In the genomic region with DNA sequence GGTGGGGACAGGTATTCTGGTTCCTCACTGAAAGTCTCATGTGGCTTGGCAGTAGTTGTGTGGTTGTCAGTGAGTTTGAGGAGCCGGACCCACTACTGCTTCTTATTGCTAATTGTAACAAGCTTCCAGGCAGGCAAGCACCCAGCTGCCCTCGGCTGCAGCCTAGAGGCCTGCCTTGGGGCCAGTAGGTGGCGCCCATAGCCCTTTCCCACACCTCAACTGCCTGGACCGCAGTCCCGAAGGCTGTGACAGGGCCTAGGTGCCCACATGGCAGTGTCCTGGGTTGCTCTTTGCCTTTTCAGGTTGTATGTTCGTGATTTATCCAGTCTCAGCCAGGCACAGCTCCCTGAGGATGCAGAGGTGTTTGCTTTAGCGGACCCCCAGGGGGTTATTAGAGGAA, we compare ENCODE assay signal across 8 mouse cellular contexts. TPM values are rescaled to one million over a fixed set of nuclear protein-coding genes. Genes with fewer than 3 reads are reported as not detected.
DNase-seq lines count a peak whose midpoint lies in the region; ATAC-seq and TF ChIP-seq lines count a peak whose summit lies in the region.

No protein-coding gene starts in this region.

- ATAC-seq in erythroid progenitor cell, adult 5-6 weeks (replicated peaks; ENCODE audit: low FRiP score, poor library complexity, severe bottlenecking) = peak; percentile 68
- ATAC-seq in heart, embryonic 13.5 days (ENCODE audit: extremely low read depth, insufficient number of reproducible peaks, low FRiP score, low TSS enrichment) = peak; percentile 69; the same call in 1 of the 2 replicates
- ATAC-seq in kidney, embryonic 16.5 days (ENCODE audit: low FRiP score, low TSS enrichment) = peak; percentile 92

- TF ChIP-seq CTCF in bone marrow macrophage, adult 2 months (IDR thresholded peaks at IDR 0.05; ENCODE audit: low read depth, low read length) = 0 out of 2 replicates have a peak, but pooled peaks have one; percentile 32
- TF ChIP-seq CTCF in liver, adult 2 months (IDR thresholded peaks at IDR 0.05; ENCODE audit: low read depth, low read length) = peak; percentile 82

- H3K27me3 ChIP-seq in heart, embryonic 13.5 days (replicated peaks) = no peaks in the 10 kb centered on the region
- H3K27me3 ChIP-seq in kidney, embryonic 16.5 days (ENCODE audit: insufficient read depth, low read length) = no peaks in the 10 kb centered on the region
- no peaks in the 10 kb centered on the region for H3K27me3 ChIP-seq in liver, adult 2 months (ENCODE audit: control insufficient read depth, insufficient read depth, low read length)

- DNase-seq in 416B (ENCODE audit: low read depth) = peak; percentile 73
- DNase-seq in liver, adult 2 months (ENCODE audit: extremely low read depth, low read depth, low spot score) = peak; percentile 12
- DNase-seq in naive thymus-derived CD4-positive, alpha-beta T cell, adult 2 months (ENCODE audit: low read depth) = peak; percentile 67
- peak; percentile 68 to 83 for DNase-seq in spleen, postnatal 4 days (ENCODE audit: low spot score in 2 of 2)

- no peak overlapping the region for H3K9ac ChIP-seq in heart, embryonic 13.5 days
- H3K9ac ChIP-seq in kidney, embryonic 16.5 days (replicated peaks; ENCODE audit: low read length) = no peak overlapping the region
- no peak overlapping the region for H3K9ac ChIP-seq in liver, adult 2 months (ENCODE audit: low read depth, low read length)

- H3K4me2 ChIP-seq in heart, embryonic 13.5 days = no peak overlapping the region
- no peak overlapping the region for H3K4me2 ChIP-seq in kidney, embryonic 16.5 days (replicated peaks; ENCODE audit: low read depth, low read length)

- peaks cover 5% of the 10 kb centered on the region; the same call in 1 of the 2 replicates for H3K79me2 ChIP-seq in liver, adult 2 months (ENCODE audit: control insufficient read depth, insufficient read depth, low read length)

- H3K4me3 ChIP-seq in bone marrow macrophage, adult 2 months (ENCODE audit: insufficient read depth, low read length) = no peak overlapping the region
- no peak overlapping the region for H3K4me3 ChIP-seq in heart, embryonic 13.5 days
- no peak overlapping the region for H3K4me3 ChIP-seq in kidney, embryonic 16.5 days (ENCODE audit: low read length)
- H3K4me3 ChIP-seq in liver, adult 2 months (ENCODE audit: insufficient read depth, low read depth, low read length) = no peak overlapping the region

- no peak overlapping the region for H3K27ac ChIP-seq in bone marrow macrophage, adult 2 months (ENCODE audit: insufficient read depth, low read depth, low read length)
- no peak overlapping the region for H3K27ac ChIP-seq in heart, embryonic 13.5 days (replicated peaks)
- no peak overlapping the region for H3K27ac ChIP-seq in kidney, embryonic 16.5 days (ENCODE audit: low read length)
- no peak overlapping the region for H3K27ac ChIP-seq in liver, adult 2 months (replicated peaks; ENCODE audit: insufficient read depth, low read depth, low read length)

- H3K9me3 ChIP-seq in heart, embryonic 13.5 days = no peaks in the 10 kb centered on the region
- no peaks in the 10 kb centered on the region for H3K9me3 ChIP-seq in kidney, embryonic 16.5 days (ENCODE audit: low read length)

- H3K36me3 ChIP-seq in heart, embryonic 13.5 days = no peaks in the 10 kb centered on the region
- H3K36me3 ChIP-seq in kidney, embryonic 16.5 days (ENCODE audit: insufficient read depth, low read length) = no peaks in the 10 kb centered on the region
- H3K36me3 ChIP-seq in liver, adult 2 months (ENCODE audit: control insufficient read depth, insufficient read depth, low read length) = no peaks in the 10 kb centered on the region

- TF ChIP-seq POLR2A in bone marrow macrophage, adult 2 months (IDR thresholded peaks at IDR 0.05; ENCODE audit: borderline replicate concordance, low read depth, low read length) = no peak
- TF ChIP-seq POLR2A in liver, adult 2 months (IDR thresholded peaks at IDR 0.05; ENCODE audit: extremely low read depth, insufficient read depth, low read length) = no peak

- 0 out of 2 replicates have a peak, but pooled peaks cover 2% of the 10 kb centered on the region for H3K4me1 ChIP-seq in bone marrow macrophage, adult 2 months (ENCODE audit: control insufficient read depth, insufficient read depth, low read length)
- peaks cover 55% of the 10 kb centered on the region for H3K4me1 ChIP-seq in heart, embryonic 13.5 days
- peaks cover 29% of the 10 kb centered on the region; the same call in 1 of the 2 replicates for H3K4me1 ChIP-seq in kidney, embryonic 16.5 days (ENCODE audit: insufficient read depth, low read length)
- H3K4me1 ChIP-seq in liver, adult 2 months (ENCODE audit: control insufficient read depth, insufficient read depth, low read length) = peaks cover 2% of the 10 kb centered on the region; the same call in 1 of the 2 replicates

- 14% methylated on average over 7 of the region's 7 CpGs for WGBS in heart, embryonic 13.5 days
- WGBS in kidney, embryonic 16.5 days = 13% methylated on average over 7 of the region's 7 CpGs
- WGBS in liver, adult 2 months = 30% methylated on average over 7 of the region's 7 CpGs

RNA-seq across cellular contexts. Expression of gene Clpb, which starts 16.2 kb away (rescaled TPM):
- polyA plus RNA-seq in bone marrow macrophage, adult 2 months (2012; ENCODE audit: insufficient read depth, insufficient read length, missing spikeins) = 9.7 and 13.6 TPM in 2 replicates
- total RNA-seq in erythroid progenitor cell, adult 5-6 weeks (2015; ENCODE audit: low replicate concordance) = 0.84 and 1.4 TPM in 2 replicates
- 1.3 and 9.0 TPM in 2 replicates for total RNA-seq in erythroid progenitor cell, adult 5-6 weeks (2017; ENCODE audit: low replicate concordance)
- polyA plus RNA-seq in heart, embryonic 13.5 days (2015; fragmentation: Nextera tagmentation; extraction: Ambion mirVana) = 47.0 and 52.3 TPM in 2 replicates
- polyA plus RNA-seq in kidney, embryonic 16.5 days (2015; fragmentation: Nextera tagmentation; extraction: Ambion mirVana) = 67.2 and 69.0 TPM in 2 replicates
- total RNA-seq in liver, adult 2 months (2014; rRNA removed) = 36.4 and 45.2 TPM in 2 replicates
- polyA plus RNA-seq in liver, adult 2 months (2012; rRNA removed) = 43.2 and 56.2 TPM in 2 replicates

Comparison
In these comparisons a context has a peak if more than half of its experiments do, and no peak if none do; other contexts are left out.
1. DNase-seq: peak in every context shown above with its lines; median percentile 76 in spleen, postnatal 4 days; 73 in 416B; 67 in naive thymus-derived CD4-positive, alpha-beta T cell, adult 2 months; 12 in liver, adult 2 months.